Mouse (Mus musculus) heart, adult 18-20 months (tissue): ENCODE measurements around the gene Dlx4. TPM values are rescaled to one million over a fixed set of nuclear protein-coding genes. Genes with fewer than 3 reads are reported as not detected.

Source experiments
- DNase-seq, 2 experiments: peaks; one replicate each; pipeline ENCODE4 v3.0.0; 2021 to 2022; ENCODE audit warnings: mixed read lengths in 1 of 2
- total RNA-seq, 2 experiments: library from RNA; stranded (reverse); gene quantifications; 2 replicates each; pipeline ENCODE4 v1.2.3; 2021

Gene Dlx4
- total RNA-seq, 2 experiments from 2014 or later, result 0.18 TPM; not detected in 1

- DNase-seq, result peak; percentile 30 to 58
Measured at GRCm38 (mm10) chr11:95142980-95143575, 3.0 kb downstream of the Dlx4 start.

GRCm38 (mm10) chr11:95142258-95142657 lies 3.8 kb downstream of the Dlx4 start:
- no peak for DNase-seq

GRCm38 (mm10) chr11:95139871-95140270 lies 6.2 kb downstream of the Dlx4 start:
- DNase-seq, result no peak

DNA sequence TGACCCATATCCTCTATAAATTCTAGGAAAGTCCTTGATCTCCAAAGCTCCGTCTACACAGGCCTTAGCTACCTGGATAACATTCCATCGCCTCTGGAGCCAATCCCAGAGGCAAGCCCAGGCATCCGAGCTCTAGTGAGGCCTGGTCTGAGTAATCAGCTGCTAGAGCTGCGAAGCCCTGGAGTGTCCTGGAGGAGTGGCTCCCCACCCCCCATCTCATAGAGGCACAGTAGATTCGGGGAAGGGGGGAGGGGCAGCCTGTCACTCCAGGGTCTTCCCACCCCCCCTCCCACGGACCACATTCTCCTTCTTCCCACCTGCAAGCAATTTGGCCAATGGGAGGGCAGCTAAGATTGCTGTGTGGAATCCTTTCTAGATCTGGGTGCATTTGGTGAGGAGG lies 8.8 kb downstream of the Dlx4 start:
- no peak for DNase-seq

DNA sequence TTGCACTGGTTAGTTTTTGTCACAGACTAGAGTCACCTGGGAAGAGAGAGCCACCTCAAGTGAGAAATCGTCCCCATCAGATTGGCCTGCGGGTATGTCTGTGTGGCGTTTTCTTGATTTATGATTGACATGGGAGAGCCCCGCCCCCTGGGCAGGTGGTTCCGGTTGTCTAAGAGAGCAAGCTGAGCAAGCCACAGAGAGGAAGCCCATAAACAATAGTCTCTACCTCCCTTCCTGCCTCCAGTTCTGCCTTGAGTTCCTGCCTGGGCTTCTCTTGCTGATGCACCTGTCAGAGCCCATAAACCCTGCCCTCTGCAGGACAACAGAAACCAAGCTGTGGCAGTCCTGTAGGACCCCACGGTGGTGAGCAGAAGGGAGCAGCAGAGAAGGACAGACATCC lies 12.7 kb downstream of the Dlx4 start:
- DNase-seq, result no peak

GRCm38 (mm10) chr11:95130668-95131252 lies 15.3 kb downstream of the Dlx4 start:
- no peak for DNase-seq

GRCm38 (mm10) chr11:95128359-95128758 lies 17.7 kb downstream of the Dlx4 start:
- DNase-seq, result no peak

GRCm38 (mm10) chr11:95126272-95127245 lies 19.5 kb downstream of the Dlx4 start:
- DNase-seq, result no peak

- DNase-seq, result no peak
Measured at GRCm38 (mm10) chr11:95125366-95125948, 20.6 kb downstream of the Dlx4 start.

- DNase-seq, result no peak
Measured at GRCm38 (mm10) chr11:95122100-95122489, 24.0 kb downstream of the Dlx4 start.

DNA sequence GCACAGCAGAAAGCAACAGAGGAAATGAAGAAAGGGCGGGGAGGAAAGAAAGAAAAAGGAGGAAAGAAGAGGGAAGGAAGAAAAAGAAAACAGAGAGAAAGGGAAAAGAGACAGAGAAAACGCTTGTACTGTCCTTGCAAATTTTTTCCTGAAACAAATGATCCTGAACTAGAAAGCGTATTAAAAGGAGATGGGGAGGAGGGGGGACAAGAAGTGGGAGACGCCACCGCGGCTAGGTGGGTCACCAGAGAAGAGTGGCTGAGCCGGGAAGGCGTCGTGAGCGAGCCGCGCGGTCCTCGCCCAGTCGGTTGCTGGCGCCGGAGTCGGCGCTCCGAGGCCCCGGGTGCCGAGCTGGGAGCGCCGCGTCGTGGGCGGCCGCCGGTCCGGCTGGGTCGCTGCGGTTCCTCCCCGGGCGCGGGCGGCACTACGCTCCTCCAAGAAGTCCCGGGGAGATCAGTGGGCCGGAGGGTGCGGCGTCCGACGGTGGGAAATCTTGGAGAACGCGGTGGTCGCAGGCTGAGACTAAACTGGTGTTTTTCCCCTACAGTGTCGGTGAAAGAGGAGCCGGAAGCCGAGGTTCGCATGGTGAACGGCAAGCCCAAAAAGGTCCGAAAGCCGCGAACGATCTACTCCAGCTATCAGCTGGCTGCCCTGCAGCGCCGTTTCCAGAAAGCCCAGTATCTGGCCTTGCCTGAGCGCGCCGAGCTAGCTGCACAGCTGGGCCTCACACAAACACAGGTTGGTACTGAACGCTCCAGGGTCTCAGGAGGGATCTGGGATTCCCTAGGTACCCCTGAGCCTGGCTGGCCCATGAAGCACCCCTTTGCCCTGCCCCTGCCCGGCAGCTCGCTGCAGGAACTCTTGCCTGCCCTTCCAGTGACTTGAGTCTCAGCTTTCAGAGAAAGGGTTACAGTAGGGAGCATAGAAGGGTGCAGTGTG lies 24.6 kb downstream of the Dlx4 start:
- DNase-seq, result peak in 1 of 2 experiments; percentile 30

DNA sequence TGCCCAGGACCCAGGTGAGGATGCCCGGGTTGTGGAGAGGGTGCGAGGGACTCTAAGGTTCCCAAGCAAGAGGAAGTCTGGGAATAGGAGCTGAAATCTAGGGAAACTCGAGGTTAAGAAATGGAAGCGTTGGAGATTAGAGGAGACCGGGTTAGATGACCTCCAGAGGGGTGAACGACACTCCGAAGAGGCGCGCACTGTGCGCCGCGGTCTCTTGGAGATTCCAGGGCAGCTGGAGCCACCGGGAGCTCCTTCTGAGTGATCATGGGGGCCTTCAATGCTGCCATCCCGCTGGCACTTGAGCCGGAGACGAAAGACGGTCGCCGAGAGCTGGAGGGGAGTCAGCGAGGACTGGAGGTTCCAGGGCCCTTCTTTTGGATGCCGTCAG lies 25.4 kb downstream of the Dlx4 start:
- DNase-seq, result no peak

GRCm38 (mm10) chr11:95119990-95120632 lies 26.0 kb downstream of the Dlx4 start, which contains the start of gene Dlx3:
Gene Dlx3, plus strand, starts transcription at chr11:95120119.
- peak; percentile 17 to 26 for DNase-seq

DNA sequence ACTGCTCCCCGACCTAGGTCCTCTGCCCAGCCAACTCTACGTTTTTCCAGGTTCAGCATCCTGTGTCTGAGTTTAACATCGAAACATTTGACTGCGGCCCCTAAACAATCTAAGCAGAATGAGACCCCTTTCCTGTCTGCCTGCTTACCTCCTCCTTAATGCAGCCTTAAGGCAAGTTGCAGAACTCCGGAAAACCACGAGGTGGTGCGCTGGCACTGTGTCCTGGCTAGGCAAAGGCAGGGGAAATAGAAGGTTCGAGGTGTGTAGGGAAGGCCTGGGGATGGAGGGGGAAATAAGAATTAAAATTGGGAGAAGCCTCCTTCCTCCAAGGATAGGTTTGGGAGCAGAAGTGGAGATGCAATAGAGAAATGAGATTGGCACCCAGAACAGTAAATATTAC lies 27.6 kb downstream of the Dlx4 start:
- DNase-seq, result peak; percentile 59 to 88

DNA sequence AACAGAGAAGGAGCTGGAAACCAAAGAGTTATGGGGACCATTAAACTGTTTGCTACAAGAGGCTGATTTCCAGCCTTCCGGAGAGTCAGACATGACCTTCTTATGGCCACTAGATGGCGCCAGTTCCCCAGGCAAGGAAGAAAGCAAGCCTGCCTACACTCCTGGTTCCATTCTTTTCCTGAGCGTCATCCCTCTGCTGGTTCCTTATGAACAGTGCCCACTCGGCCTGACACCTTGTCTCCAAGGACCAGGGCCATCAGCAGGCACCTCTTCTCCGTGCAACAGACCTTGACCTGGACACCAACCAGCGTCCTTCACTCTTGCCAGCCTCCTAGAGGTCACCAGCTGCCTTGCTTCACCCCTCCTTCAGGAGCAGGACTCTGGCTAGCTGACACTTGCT lies 29.0 kb downstream of the Dlx4 start:
- peak; percentile 64 to 79 for DNase-seq

DNA sequence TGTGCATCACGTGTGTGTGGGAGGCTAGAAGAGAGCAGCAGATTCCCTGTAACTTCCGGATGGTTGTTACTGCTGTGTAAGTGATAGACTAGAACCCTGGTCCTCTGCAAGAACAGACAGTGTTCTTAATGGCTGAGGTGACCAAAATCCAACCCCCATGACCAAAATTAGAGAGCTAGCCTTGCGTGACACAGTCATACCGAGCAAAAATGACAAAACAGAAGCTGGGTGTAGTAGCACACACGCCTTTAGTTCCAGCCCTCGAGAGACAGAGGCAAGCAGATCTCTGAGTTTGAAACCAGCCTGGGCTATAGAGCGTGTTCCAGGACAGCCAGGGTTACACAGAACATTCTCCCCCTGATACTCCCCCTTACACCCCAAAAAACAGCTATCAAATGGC lies 36.0 kb downstream of the Dlx4 start:
- no peak for DNase-seq

GRCm38 (mm10) chr11:95109000-95109399 lies 37.1 kb downstream of the Dlx4 start:
- no peak for DNase-seq

DNA sequence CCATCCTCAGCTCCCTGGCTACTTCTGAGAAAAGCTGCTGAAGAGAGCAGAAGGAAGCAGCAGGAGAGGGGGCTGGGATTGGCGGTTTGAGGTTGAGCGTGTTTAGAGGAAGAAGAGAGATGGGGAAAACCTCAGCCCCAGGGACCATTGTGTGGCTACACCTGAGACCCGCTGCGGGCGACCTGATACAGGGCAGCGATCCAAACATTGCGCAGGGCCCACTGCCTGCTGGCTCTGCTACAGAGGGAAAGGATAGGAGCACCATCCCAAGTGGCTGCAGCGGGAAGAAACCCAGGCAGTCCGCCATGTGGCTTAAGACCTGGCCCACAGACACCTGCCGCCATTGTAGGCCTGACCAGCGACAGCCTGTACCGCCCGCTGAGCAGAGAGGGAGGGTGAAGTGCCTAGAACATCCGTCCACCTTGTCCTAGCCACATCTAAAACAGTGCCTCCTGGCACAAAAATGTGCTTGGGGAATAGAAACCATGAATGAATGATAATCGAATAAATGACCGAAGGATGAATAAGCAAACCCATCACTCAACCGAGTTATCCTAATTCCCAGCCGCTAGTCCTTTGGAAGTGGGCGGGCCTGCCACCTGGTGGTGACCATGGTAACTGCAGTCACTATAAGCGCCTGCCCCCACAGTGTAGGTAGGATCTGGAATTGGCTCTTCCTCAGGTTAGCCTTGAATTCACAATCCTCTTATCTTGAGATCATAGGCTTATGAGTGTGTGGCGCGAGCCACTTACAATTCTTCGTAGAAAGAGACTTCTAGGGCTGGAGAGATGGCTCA lies 39.4 kb downstream of the Dlx4 start:
- DNase-seq, result peak; percentile 70 to 90

DNA sequence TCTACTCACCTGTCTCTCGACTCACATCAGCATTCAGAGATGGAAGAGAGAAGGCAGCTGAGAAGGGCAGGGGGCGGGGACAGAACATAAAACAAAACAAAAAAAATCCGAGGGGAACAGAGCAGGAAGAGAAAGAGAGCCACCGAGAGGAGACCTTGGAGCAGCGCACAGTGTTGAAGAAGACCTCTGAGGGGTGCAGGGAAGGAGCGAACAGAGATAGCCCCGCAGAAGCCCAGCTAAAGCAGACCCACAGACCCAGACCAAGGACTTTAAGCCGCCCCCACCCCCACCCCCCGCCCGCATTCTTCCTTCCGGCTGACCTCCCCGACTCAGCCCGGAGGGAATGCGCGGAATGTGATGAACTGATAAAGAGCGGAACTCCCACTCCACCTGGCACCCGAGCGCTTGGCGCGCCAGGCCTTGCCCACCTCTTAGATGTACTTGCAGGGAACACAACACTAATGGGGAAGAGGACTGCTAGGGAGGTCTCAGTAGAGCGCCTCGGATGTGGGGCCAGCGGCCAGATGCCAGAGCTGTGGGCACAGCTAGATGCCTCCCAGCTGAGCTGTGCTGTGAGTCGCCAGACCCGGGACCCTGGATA lies 40.7 kb downstream of the Dlx4 start:
- DNase-seq, result no peak

DNA sequence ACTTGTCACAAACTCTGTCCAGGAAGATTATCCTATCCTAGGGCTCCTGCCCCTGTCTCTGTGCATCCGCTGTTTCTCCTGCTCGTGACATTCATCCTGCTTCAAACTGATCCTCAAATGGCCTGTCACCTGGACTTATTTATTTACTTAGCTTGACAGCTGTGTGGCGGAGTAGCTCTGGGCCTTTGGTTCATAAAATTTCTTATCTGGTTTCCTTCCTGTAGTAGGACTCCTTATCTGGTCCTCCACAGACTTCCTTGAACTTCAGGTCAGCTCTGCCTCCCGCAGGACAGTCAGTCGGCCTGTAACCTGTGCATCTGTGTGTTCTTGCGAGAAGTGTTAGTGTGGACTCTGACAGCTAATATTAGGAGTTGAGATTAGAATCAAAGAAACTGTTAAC lies 41.8 kb downstream of the Dlx4 start:
- peak in 1 of 2 experiments; percentile 54 for DNase-seq
